ENCODE assay signal across 9 mouse cellular contexts in genomic region chr7:136406258-136407100, GRCm38 (mm10).
DNase-seq lines count a peak whose midpoint lies in the region; ATAC-seq and TF ChIP-seq lines count a peak whose summit lies in the region.
"Had no signal": no experiment of that assay in that cellular context is flagged by ENCODE, and none has a peak within 500 bp of the region (broad histone marks: within the 10 kb centered on the region; RNA-seq: fewer than 3 reads in every experiment).

No protein-coding gene starts in this region.

- peak; percentile 26 for DNase-seq in gastrocnemius, postnatal 10 days
- peak; percentile 69 for DNase-seq in kidney, adult 18-20 months
- DNase-seq in lung, postnatal 14 days, result peak; percentile 3
- no peak for DNase-seq in right cerebral cortex, postnatal 14 days
- no peak for DNase-seq in cerebellum, postnatal 4 days (ENCODE audit: low spot score in 2 of 2)

- H3K27me3 ChIP-seq in intestine, postnatal 0 days (replicated peaks; ENCODE audit: control insufficient read depth, insufficient read depth, low read length), result no peaks in the 10 kb centered on the region
- H3K27me3 ChIP-seq in intestine, embryonic 15.5 days (replicated peaks), result no peaks in the 10 kb centered on the region

- TF ChIP-seq CTCF in intestine, postnatal 0 days (IDR thresholded peaks at IDR 0.05; ENCODE audit: low read depth), result no peak

- no peaks in the 10 kb centered on the region for H3K9me3 ChIP-seq in intestine, postnatal 0 days (ENCODE audit: control insufficient read depth)
- no peaks in the 10 kb centered on the region for H3K9me3 ChIP-seq in intestine, embryonic 15.5 days

- no peaks in the 10 kb centered on the region for H3K4me1 ChIP-seq in intestine, postnatal 0 days (replicated peaks; ENCODE audit: control insufficient read depth, insufficient read depth, low read length)
- H3K4me1 ChIP-seq in intestine, embryonic 15.5 days (replicated peaks), result no peaks in the 10 kb centered on the region

- no peak overlapping the region for H3K27ac ChIP-seq in intestine, postnatal 0 days (ENCODE audit: low read depth, low read length)
- H3K27ac ChIP-seq in intestine, embryonic 15.5 days, result no peak overlapping the region

- no peaks in the 10 kb centered on the region for H3K36me3 ChIP-seq in intestine, postnatal 0 days (ENCODE audit: control insufficient read depth, insufficient read depth)
- H3K36me3 ChIP-seq in intestine, embryonic 15.5 days, result no peaks in the 10 kb centered on the region

- peak overlapping the region; percentile 37; the same call in 1 of the 2 replicates for H3K4me2 ChIP-seq in intestine, postnatal 0 days (replicated peaks; ENCODE audit: low read depth)
- no peak overlapping the region for H3K4me2 ChIP-seq in intestine, embryonic 15.5 days (replicated peaks)

- no peak overlapping the region for H3K4me3 ChIP-seq in intestine, postnatal 0 days (ENCODE audit: low read depth, low read length)
- H3K4me3 ChIP-seq in intestine, embryonic 15.5 days (replicated peaks), result no peak overlapping the region
- H3K4me3 ChIP-seq: erythroblast, embryonic 14.5 days had no signal

- no peak overlapping the region for H3K9ac ChIP-seq in intestine, postnatal 0 days (ENCODE audit: low read depth, low read length)
- H3K9ac ChIP-seq in intestine, embryonic 15.5 days, result no peak overlapping the region

- no peak for ATAC-seq in intestine, postnatal 0 days
- no peak for ATAC-seq in intestine, embryonic 15.5 days
- ATAC-seq in megakaryocyte progenitor cell, adult 5-6 weeks (replicated peaks; ENCODE audit: poor library complexity), result no peak

- 60% methylated on average over 20 of the region's 20 CpGs for WGBS in intestine, postnatal 0 days
- 59% methylated on average over 20 of the region's 20 CpGs for WGBS in intestine, embryonic 15.5 days

Comparison
In these comparisons a context has a peak if more than half of its experiments do, and no peak if none do; other contexts are left out.
1. DNase-seq: peak in gastrocnemius, postnatal 10 days (single experiment), kidney, adult 18-20 months (single experiment) and lung, postnatal 14 days (single experiment); none in right cerebral cortex, postnatal 14 days (single experiment) and cerebellum, postnatal 4 days (0 of 2).